Mouse (Mus musculus): ENCODE data around the gene Hoxc9.

Hoxc9 gene

DNA sequence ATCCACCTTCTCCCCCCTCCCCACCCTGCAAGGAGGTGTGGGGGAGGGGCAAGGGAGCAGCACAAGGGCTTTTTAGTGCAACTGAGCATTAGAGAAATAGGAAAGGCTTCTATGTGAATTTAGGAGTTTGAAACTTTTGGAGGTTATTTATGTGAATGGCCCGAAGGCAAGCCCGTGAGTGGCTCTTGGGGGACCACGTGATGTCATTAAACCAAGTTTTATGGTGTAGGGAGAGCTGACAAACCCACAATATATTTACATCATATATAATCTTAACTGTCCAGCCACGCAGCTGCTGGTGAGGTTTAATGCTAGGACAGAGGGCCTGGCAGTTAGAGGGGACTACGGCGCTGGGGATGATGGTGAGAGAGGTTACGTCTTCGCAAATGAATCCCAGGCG is 42.4 kb downstream of the Hoxc9 start, which contains the start of gene Hoxc4:
TSS of gene Hoxc4 (plus strand) at position 299 of the 400 bp plus-strand sequence.
- DNase-seq (ENCODE audit: low read depth, low spot score) = no peak

DNA sequence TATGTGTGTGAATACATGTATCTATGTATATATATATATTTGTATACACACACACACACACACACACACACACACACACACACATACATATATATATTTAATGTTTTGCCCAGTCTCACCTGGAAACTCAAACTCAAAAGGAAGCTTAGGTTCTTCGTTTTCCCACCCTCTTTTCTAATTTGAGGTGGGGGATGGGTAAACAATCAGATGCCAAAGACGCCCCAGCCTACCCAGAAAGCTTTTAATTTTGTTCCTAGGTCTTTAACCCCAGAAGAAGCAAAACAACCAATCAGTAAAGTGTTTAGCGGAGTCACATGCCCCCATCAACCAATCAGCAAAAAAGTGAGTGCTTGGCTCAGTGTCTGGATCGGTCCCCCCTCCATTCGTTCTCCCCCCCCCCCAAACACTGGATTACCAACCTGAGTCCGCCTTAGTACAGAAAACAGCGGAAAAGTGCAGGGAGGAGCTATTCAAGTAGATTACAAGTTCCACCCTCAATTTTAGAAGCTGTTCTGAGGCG is 44.7 kb downstream of the Hoxc9 start:
- no peak for DNase-seq (ENCODE audit: low read depth, low spot score)

DNA sequence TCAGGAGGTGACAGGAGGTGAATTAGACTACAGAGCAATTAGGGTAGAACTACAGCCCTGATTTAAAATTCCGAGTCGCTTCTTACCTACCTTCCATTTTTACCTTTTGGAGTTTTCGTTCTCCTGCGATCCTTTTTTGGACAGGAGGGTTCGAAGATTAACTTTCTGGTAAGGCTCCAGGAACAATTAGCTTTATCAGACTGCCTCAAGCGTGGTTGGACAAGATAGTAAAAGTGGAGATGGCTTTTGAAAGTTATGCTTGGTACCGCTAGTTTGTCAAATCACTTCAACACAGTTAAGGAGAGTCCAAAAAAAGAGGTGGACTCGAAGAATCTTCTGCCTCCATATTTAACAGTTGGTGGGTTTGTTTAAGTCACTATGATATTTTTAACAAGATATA is 45.3 kb downstream of the Hoxc9 start:
- no peak for DNase-seq (ENCODE audit: low read depth, low spot score)

DNA sequence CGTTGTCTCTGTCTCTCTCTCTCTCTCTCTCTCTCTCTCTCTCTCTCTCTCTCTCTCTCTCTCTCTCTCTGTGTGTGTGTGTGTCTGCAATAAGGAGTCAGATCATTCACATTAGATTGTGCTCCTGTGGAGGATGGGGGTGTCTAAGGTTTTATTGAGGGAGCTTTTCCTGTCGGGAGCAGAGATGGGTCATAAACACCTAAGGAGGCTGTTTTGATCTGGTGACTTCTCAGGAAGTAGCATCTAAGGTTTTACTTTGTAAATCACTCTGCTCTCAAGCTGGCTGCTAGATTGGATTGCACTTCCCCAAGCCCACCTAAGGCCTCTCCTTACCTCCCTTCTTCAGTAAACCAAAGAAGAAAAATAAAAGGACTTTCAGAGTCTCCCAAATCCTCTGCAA is 47.9 kb downstream of the Hoxc9 start:
- DNase-seq (ENCODE audit: low read depth, low spot score) = no peak

DNA sequence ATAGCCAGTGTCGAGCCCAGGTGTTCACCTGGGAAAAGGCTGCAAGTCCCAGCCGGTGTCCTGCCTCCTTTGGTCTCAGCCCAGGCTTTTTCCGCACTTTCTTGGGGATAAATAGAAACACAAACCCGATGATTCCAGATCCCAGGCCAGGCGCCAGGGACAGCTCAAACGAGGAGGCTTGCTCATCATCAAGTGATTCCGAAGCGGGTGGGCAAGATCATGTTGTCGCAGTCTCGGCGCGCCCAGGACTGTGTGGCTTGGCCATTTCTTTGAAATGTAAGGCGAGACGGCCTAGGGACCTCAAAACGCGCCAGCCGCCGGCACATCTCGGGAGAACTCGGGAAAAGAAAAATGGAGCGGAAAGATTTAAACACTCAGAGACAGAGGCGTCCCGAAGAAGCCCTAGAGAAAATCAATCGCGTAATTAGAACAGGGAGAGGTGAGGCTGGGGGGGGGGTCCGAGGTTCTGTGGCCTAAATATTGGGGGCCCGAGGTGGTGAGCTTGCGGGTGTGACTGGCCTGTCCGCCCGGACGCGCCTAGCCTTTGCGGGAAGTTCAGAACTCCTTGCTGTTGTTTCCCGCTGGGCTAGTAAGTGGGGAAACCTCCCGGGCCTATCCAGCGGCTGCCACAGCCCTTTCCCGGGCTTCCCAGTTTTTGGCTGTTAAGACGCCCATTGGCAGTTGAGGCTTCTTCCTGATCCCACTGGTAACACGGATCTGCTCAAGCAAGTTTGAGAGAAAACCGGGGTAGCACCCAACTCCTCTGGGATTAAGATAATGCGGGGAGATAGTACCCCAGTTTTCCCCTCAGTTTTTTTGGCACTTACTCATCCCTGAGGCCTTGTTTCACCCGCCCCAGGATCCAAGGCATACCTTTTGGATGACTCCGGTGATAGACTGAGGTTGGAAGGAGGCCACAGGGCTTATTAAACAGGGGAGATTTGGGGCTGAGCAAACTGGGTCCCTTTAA is 51.3 kb downstream of the Hoxc9 start:
- DNase-seq (ENCODE audit: low read depth, low spot score) = no peak

DNA sequence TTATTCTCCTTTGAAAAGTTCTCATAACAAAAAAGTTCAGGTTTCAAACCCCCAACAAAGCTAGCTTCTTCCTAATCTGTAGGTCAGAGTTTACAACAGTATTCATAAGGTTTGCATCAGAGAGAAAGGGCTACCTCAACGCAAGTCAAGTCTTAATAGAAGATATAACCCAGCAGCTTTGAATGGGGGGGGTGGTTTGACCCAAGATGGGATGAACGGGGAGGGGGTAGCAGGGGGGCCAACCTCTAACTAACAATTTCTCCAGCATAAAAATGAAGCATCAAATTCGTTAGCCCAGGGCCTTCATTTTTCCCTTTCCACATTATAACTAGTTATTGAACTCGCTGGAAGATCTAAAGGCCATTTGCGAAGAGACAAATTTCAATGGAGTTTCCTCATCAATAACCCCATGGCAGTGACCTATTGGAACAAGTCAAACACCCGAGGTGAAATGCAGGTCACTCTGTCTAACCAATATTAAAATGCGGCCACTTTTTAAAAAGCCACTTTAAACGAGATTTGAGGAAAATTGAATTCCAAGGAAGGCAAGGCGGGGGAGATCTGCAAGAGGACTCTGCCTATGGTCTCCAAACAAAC is 52.8 kb downstream of the Hoxc9 start:
- no peak for DNase-seq (ENCODE audit: low read depth, low spot score)

DNA sequence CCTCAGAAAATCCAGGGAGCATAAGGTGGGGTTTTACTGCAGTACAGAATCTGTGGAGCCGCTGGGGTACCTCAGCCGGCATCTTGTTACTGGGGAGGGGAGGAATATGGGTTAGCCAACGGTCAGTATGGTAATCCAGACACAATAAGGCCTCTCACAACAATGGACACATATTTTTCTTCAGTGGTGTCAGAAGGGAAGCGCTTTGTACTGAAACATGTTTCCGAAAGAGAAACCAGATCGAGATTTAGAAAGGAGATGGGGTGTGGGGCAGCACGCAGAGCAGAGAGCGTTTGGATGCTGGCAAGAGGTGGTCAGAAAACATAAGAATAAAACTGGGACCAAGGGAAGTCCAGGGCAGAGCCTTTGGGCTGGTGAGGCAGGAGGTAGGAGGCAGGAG is 53.9 kb downstream of the Hoxc9 start:
- no peak for DNase-seq (ENCODE audit: low read depth, low spot score)

DNA sequence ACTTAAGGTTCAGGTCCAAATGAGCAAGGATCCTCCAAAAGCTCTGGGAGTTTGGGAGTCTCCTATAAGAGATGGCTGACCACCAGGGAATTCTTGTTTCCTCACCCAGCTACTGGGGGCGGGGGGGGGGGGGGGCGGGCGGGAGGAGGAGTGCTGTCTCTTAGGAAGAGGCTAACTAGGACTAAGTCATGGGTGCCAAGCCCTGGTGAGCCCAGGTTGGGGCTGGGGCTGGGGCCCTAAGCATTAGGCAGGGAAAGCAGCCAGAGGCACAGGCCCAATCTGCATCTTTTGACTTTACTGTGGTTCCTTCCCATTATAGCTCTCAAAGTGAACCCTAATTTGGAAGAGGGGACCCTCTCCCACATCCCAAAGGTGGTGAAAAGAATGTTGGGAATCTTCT is 55.9 kb downstream of the Hoxc9 start:
- no peak for DNase-seq (ENCODE audit: low read depth, low spot score)

DNA sequence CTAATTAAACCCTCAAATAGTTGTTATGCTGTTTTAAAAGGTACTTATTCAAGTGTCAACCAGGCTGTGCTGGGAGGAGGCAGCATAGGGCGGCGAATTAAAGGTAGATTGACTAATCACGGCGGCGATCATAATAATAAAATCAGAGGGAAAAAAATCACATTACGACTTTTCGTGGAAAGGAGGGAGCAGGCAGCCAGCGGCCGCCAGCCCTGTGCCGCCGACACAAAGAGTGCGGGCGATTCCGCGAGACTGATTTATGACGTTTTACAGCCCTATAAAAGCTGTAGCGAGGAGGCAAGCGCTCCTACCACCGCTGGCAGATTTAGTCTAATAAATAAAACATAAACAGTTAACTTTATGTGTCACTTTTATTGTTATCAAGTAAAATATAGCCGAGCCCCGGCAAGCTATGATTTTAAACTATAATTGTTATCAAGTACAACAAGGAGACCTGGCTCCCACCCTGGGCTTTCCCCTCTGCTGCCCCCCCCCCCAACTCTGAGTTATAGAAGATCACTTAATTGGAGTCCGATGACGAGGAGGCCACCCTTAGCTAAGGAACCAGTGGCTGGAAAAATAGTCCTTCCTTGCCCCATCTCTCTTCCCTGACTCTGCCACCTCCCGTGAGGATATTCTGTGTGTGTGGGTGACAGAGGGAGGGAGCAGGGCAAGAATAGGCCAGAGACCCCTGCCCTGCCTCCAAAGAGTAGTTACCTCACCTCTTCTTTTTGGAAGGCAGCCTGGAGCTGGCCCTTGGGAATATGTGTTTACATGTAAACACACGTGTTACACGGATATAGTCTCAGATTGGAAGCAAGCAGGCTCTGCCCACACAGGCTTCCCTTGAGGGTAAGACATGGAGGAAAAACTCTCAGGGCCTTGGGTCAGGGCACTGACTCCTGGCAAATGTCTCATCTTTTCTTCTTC is 56.7 kb downstream of the Hoxc9 start:
- no peak for DNase-seq (ENCODE audit: low read depth, low spot score)

DNA sequence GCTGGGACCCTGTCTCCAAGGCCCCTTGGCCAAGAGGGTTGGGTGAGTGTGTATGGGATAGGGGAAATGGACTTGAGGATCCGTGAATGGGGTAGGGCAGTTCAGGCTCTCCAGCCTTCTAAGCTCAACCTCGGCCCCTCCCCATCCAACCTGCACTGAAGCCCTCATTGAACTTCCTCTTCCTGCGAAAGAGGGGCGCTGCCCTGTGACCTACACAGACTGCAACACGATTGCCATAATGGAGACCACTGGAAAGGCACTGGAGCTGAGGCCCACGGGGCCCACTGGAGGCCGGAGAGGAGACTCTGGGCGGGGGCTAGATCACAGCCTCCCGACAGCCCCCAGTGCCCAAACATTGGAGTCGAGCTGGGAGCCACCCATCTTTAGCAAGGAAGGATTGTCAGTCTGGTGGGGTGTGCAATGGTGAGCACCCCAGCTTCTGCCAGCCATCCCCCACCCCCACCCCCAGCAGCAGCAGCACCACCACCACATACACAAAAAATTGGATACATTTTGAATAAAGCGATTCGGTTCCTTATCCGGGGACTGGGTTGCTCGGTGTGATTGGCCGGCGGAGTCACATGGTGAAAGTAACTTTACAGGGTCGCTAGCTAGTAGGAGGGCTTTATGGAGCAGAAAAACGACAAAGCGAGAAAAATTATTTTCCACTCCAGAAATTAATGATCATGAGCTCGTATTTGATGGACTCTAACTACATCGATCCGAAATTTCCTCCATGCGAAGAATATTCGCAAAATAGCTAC is 58.0 kb downstream of the Hoxc9 start:
- no peak for DNase-seq (ENCODE audit: low read depth, low spot score)

Data from 3T3-L1 (cell line).